Mouse (Mus musculus): Measurements from ENCODE around the gene Mmachc. TPM values are rescaled to one million over a fixed set of nuclear protein-coding genes. Genes with fewer than 3 reads are reported as not detected.

The Mmachc gene
- total and polyA plus RNA-seq, 3 experiments: 10.0 to 32.1 (median 15.4) TPM

DNA sequence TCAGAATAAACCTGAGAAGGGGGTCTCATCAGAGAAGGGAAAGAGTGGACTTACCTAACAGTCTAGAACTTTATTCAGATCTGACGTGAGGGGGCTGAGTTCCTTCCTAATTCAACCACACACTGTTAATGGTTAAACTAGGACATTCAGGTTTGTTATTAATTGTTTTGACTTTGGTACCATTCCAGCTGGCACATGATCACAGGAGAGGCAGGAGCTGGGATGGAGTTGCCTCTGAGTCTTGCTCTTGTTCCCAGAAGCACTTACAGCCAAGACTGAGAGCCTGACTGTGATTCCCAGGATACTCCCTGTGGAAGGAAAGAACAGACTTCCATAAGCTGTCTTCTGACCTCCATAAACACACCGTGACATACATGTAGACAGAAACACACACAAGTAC is 48.7 kb downstream of the Mmachc start:
- DNase-seq (ENCODE audit: extremely low read depth): no peak
- H3K27ac ChIP-seq (ENCODE audit: insufficient read depth, low read depth): no peak overlapping the region
- H3K4me2 ChIP-seq (ENCODE audit: insufficient read depth, low read depth, poor library complexity, severe bottlenecking): no peak overlapping the region
- TF ChIP-seq CHD1 (IDR thresholded peaks at IDR 0.05; ENCODE audit: low read depth, low read length): no peak
- no peak for TF ChIP-seq NRF1 (IDR thresholded peaks at IDR 0.05; ENCODE audit: low read depth, low read length)
- TF ChIP-seq MYC (IDR thresholded peaks at IDR 0.05; ENCODE audit: low read depth, low read length): no peak
- TF ChIP-seq EP300 (IDR thresholded peaks at IDR 0.05; ENCODE audit: low read length): no peak
- no peak for TF ChIP-seq KAT2A (IDR thresholded peaks at IDR 0.05; ENCODE audit: insufficient replicate concordance, low read length)
- no peak for TF ChIP-seq JUND (conservative IDR thresholded peaks at IDR 0.05; ENCODE audit: low read depth, low read length)
- TF ChIP-seq TBP (conservative IDR thresholded peaks at IDR 0.05; ENCODE audit: low read depth, low read length): no peak
- no peak for TF ChIP-seq RAD21 (IDR thresholded peaks at IDR 0.05; ENCODE audit: low read depth, low read length)
- TF ChIP-seq POLR2AphosphoS2 (IDR thresholded peaks at IDR 0.05; ENCODE audit: low read depth, low read length): no peak
- TF ChIP-seq TCF12 (IDR thresholded peaks at IDR 0.05; ENCODE audit: low read depth, low read length): no peak
- no peak for TF ChIP-seq ELF1 (IDR thresholded peaks at IDR 0.05; ENCODE audit: low read depth, low read length)
- no peak for TF ChIP-seq ZMIZ1 (IDR thresholded peaks at IDR 0.05; ENCODE audit: low read depth, low read length)
- TF ChIP-seq SIN3A (IDR thresholded peaks at IDR 0.05; ENCODE audit: low read length): no peak
- TF ChIP-seq USF2 (conservative IDR thresholded peaks at IDR 0.05; ENCODE audit: low read depth, low read length): no peak
- no peak for TF ChIP-seq JUN (IDR thresholded peaks at IDR 0.05; ENCODE audit: insufficient read depth, low read depth, low read length)
- no peaks in the 10 kb centered on the region for H3K9me3 ChIP-seq (replicated peaks; ENCODE audit: low read length)
- H3K9ac ChIP-seq (ENCODE audit: insufficient read depth, low read depth): no peak overlapping the region
- in situ Hi-C loops (cut with MboI; ENCODE audit: low pct_ligation_motif_present, low pct_unique_long_range_greater_than_20kb, low sequenced_read_pairs): no loop called here
- H3K4me1 ChIP-seq (ENCODE audit: control insufficient read depth in 1 of 2, insufficient read depth in 2 of 2): peaks cover 3 to 17% of the 10 kb centered on the region in 2 experiments; a peak in 3 of 4 replicates
- H3K4me3 ChIP-seq (replicated peaks in 1 of 3; ENCODE audit: low read depth in 2 of 3, low read length in 2 of 3, poor library complexity in 1 of 3): no peak overlapping the region
- H3K36me3 ChIP-seq (replicated peaks in 1 of 2; ENCODE audit: control insufficient read depth in 1 of 2, insufficient read depth in 1 of 2, low read length in 1 of 2): no peaks in the 10 kb centered on the region
- dilution Hi-C loops (cut with MboI; ENCODE audit: extremely low pct_ligation_motif_present, extremely low pct_unique_long_range_greater_than_20kb, low sequenced_read_pairs): no loop called here
- H3K27me3 ChIP-seq (replicated peaks): no peaks in the 10 kb centered on the region
- H3K79me2 ChIP-seq (replicated peaks; ENCODE audit: control insufficient read depth, extremely low read depth, insufficient read depth, poor library complexity, severe bottlenecking): no peaks in the 10 kb centered on the region

- Histone ChIP-seq H3K4me2 (ENCODE audit: insufficient read depth, low read depth, poor library complexity, severe bottlenecking) (no peak overlapping the region), H3K79me2 (replicated peaks; ENCODE audit: control insufficient read depth, extremely low read depth, insufficient read depth, poor library complexity, severe bottlenecking) (no peaks in the 10 kb centered on the region), H3K4me1 (ENCODE audit: control insufficient read depth in 1 of 2, insufficient read depth in 2 of 2) (peaks cover 3 to 17% of the 10 kb centered on the region in 2 experiments; a peak in 3 of 4 replicates), H3K27ac (ENCODE audit: insufficient read depth, low read depth) (no peak overlapping the region), H3K27me3 (replicated peaks) (no peaks in the 10 kb centered on the region), H3K4me3 (replicated peaks in 1 of 3; ENCODE audit: low read depth in 2 of 3, low read length in 2 of 3, poor library complexity in 1 of 3) (no peak overlapping the region), H3K36me3 (replicated peaks in 1 of 2; ENCODE audit: control insufficient read depth in 1 of 2, insufficient read depth in 1 of 2, low read length in 1 of 2) (no peaks in the 10 kb centered on the region), H3K9me3 (replicated peaks; ENCODE audit: low read length) (no peaks in the 10 kb centered on the region), H3K9ac (ENCODE audit: insufficient read depth, low read depth) (no peak overlapping the region)
- dilution Hi-C loops (cut with MboI; ENCODE audit: extremely low pct_ligation_motif_present, extremely low pct_unique_long_range_greater_than_20kb, low sequenced_read_pairs) (no loop called here), in situ Hi-C loops (cut with MboI; ENCODE audit: low pct_ligation_motif_present, low pct_unique_long_range_greater_than_20kb, low sequenced_read_pairs) (no loop called here)
- TF ChIP-seq CHD2 (IDR thresholded peaks at IDR 0.05; ENCODE audit: low read length) (no peak), PAX5 (IDR thresholded peaks at IDR 0.05; ENCODE audit: low read length) (no peak), UBTF (IDR thresholded peaks at IDR 0.05; ENCODE audit: low read depth, low read length) (no peak)
- DNase-seq (ENCODE audit: extremely low read depth): no peak
Observed at GRCm38 (mm10) chr4:116657971-116658370, 50.2 kb downstream of the Mmachc start.

Measured in CH12.LX (cell line).